Mouse (Mus musculus): ENCODE measurements around the gene Lrcol1. TPM values are rescaled to one million over a fixed set of nuclear protein-coding genes. Genes with fewer than 3 reads are reported as not detected.

The Lrcol1 gene
- total and polyA plus RNA-seq, 2 experiments from 2014 or later: not detected

- Histone ChIP-seq H3K4me3 (ENCODE audit: low read depth, low read length) (no peak overlapping the region), H3K4me2 (ENCODE audit: low read depth) (no peak overlapping the region), H3K9ac (no peak overlapping the region), H3K27ac (ENCODE audit: low read depth, low read length) (no peak overlapping the region), H3K36me3 (ENCODE audit: insufficient read depth) (0 out of 2 replicates have a peak, but pooled peaks cover 9% of the 10 kb centered on the region), H3K27me3 (ENCODE audit: insufficient read depth, low read length) (no peaks in the 10 kb centered on the region), H3K4me1 (ENCODE audit: insufficient read depth) (no peaks in the 10 kb centered on the region), H3K9me3 (ENCODE audit: low read length) (no peaks in the 10 kb centered on the region)
- no peak for TF ChIP-seq CTCF (IDR thresholded peaks at IDR 0.05; ENCODE audit: low read depth)
- 92% methylated on average over 5 of the region's 5 CpGs for WGBS
- DNase-seq (no peak), ATAC-seq (no peak)
Observed at GRCm38 (mm10) chr5:110395006-110395661, 50.6 kb downstream of the Lrcol1 start.

- Histone ChIP-seq H3K9ac (no peak overlapping the region), H3K36me3 (ENCODE audit: insufficient read depth) (no peaks in the 10 kb centered on the region), H3K27ac (ENCODE audit: low read depth, low read length) (no peak overlapping the region), H3K27me3 (ENCODE audit: insufficient read depth, low read length) (no peaks in the 10 kb centered on the region), H3K4me2 (ENCODE audit: low read depth) (no peak overlapping the region), H3K9me3 (ENCODE audit: low read length) (no peaks in the 10 kb centered on the region), H3K4me3 (ENCODE audit: low read depth, low read length) (no peak overlapping the region), H3K4me1 (ENCODE audit: insufficient read depth) (no peaks in the 10 kb centered on the region)
- DNase-seq: no peak
- TF ChIP-seq CTCF (IDR thresholded peaks at IDR 0.05; ENCODE audit: low read depth): no peak
- no peak for ATAC-seq
- WGBS: 57% methylated on average over 8 of the region's 8 CpGs
Observed at GRCm38 (mm10) chr5:110401101-110401500, 56.6 kb downstream of the Lrcol1 start.

- Histone ChIP-seq H3K27ac (ENCODE audit: low read depth, low read length) (no peak overlapping the region), H3K27me3 (ENCODE audit: insufficient read depth, low read length) (no peaks in the 10 kb centered on the region), H3K4me2 (ENCODE audit: low read depth) (no peak overlapping the region), H3K36me3 (ENCODE audit: insufficient read depth) (no peaks in the 10 kb centered on the region; the same call in 1 of the 2 replicates), H3K4me1 (ENCODE audit: insufficient read depth) (no peaks in the 10 kb centered on the region), H3K9me3 (ENCODE audit: low read length) (no peaks in the 10 kb centered on the region), H3K9ac (no peak overlapping the region), H3K4me3 (ENCODE audit: low read depth, low read length) (no peak overlapping the region)
- TF ChIP-seq CTCF (IDR thresholded peaks at IDR 0.05; ENCODE audit: low read depth): no peak
- WGBS: 95% methylated on average over 2 of the region's 2 CpGs
- ATAC-seq: no peak
- DNase-seq: no peak
Observed at GRCm38 (mm10) chr5:110402557-110402956, 58.0 kb downstream of the Lrcol1 start.

- WGBS: 39% methylated on average over 3 of the region's 3 CpGs
- Histone ChIP-seq H3K36me3 (ENCODE audit: insufficient read depth) (no peaks in the 10 kb centered on the region; the same call in 1 of the 2 replicates), H3K9ac (no peak overlapping the region), H3K4me2 (ENCODE audit: low read depth) (no peak overlapping the region), H3K4me1 (ENCODE audit: insufficient read depth) (no peaks in the 10 kb centered on the region), H3K4me3 (ENCODE audit: low read depth, low read length) (no peak overlapping the region), H3K27ac (ENCODE audit: low read depth, low read length) (no peak overlapping the region), H3K9me3 (ENCODE audit: low read length) (no peaks in the 10 kb centered on the region), H3K27me3 (ENCODE audit: insufficient read depth, low read length) (no peaks in the 10 kb centered on the region)
- ATAC-seq (no peak), DNase-seq (no peak)
- no peak for TF ChIP-seq CTCF (IDR thresholded peaks at IDR 0.05; ENCODE audit: low read depth)
Observed at GRCm38 (mm10) chr5:110403931-110404330, 59.4 kb downstream of the Lrcol1 start.

Other genes starting within 250 kb of the Lrcol1 start
- 7.9 and 8.7 TPM in 2 replicates for gene Plcxd1, start 244.8 kb upstream of the Lrcol1 start, total RNA-seq (2014; rRNA removed)
- 2.9 and 4.7 TPM in 2 replicates for gene Plcxd1, start 244.8 kb upstream of the Lrcol1 start, polyA plus RNA-seq (2015; fragmentation: Nextera tagmentation; extraction: Ambion mirVana)
- 99.2 and 103 TPM in 2 replicates for gene Gtpbp6, start 236.5 kb upstream of the Lrcol1 start, total RNA-seq (2014; rRNA removed)
- gene Gtpbp6, start 236.5 kb upstream of the Lrcol1 start, polyA plus RNA-seq (2015; fragmentation: Nextera tagmentation; extraction: Ambion mirVana): 62.6 TPM in 2 replicates
- 20.4 and 22.3 TPM in 2 replicates for gene Zfp605, start 234.6 kb upstream of the Lrcol1 start, total RNA-seq (2014; rRNA removed)
- 13.0 and 16.9 TPM in 2 replicates for gene Zfp605, start 234.6 kb upstream of the Lrcol1 start, polyA plus RNA-seq (2015; fragmentation: Nextera tagmentation; extraction: Ambion mirVana)
- gene Chfr, start 208.9 kb upstream of the Lrcol1 start, total RNA-seq (2014; rRNA removed): 60.1 and 69.1 TPM in 2 replicates
- 45.9 and 53.8 TPM in 2 replicates for gene Chfr, start 208.9 kb upstream of the Lrcol1 start, polyA plus RNA-seq (2015; fragmentation: Nextera tagmentation; extraction: Ambion mirVana)
- gene Golga3, start 168.0 kb upstream of the Lrcol1 start, total RNA-seq (2014; rRNA removed): 17.8 and 25.1 TPM in 2 replicates
- gene Golga3, start 168.0 kb upstream of the Lrcol1 start, polyA plus RNA-seq (2015; fragmentation: Nextera tagmentation; extraction: Ambion mirVana): 12.7 and 15.9 TPM in 2 replicates
- gene Ankle2, start 113.7 kb upstream of the Lrcol1 start, total RNA-seq (2014; rRNA removed): 31.0 and 40.2 TPM in 2 replicates
- gene Ankle2, start 113.7 kb upstream of the Lrcol1 start, polyA plus RNA-seq (2015; fragmentation: Nextera tagmentation; extraction: Ambion mirVana): 11.6 and 17.8 TPM in 2 replicates
- 154 and 169 TPM in 2 replicates for gene Pgam5, start 74.8 kb upstream of the Lrcol1 start, total RNA-seq (2014; rRNA removed)
- gene Pgam5, start 74.8 kb upstream of the Lrcol1 start, polyA plus RNA-seq (2015; fragmentation: Nextera tagmentation; extraction: Ambion mirVana): 117 and 120 TPM in 2 replicates
- 3.3 and 6.7 TPM in 2 replicates for gene Pxmp2, start 58.5 kb upstream of the Lrcol1 start, total RNA-seq (2014; rRNA removed)
- 9.6 and 11.3 TPM in 2 replicates for gene Pxmp2, start 58.5 kb upstream of the Lrcol1 start, polyA plus RNA-seq (2015; fragmentation: Nextera tagmentation; extraction: Ambion mirVana)
- 5.5 and 6.7 TPM in 2 replicates for gene Pole, start 58.4 kb upstream of the Lrcol1 start, total RNA-seq (2014; rRNA removed)
- gene Pole, start 58.4 kb upstream of the Lrcol1 start, polyA plus RNA-seq (2015; fragmentation: Nextera tagmentation; extraction: Ambion mirVana): 2.5 and 3.6 TPM in 2 replicates
- gene P2rx2, start 1.5 kb upstream of the Lrcol1 start, total RNA-seq (2014; rRNA removed): 7.9 and 10.3 TPM in 2 replicates
- 11.8 and 13.3 TPM in 2 replicates for gene P2rx2, start 1.5 kb upstream of the Lrcol1 start, polyA plus RNA-seq (2015; fragmentation: Nextera tagmentation; extraction: Ambion mirVana)
- gene Fbrsl1, start 103.8 kb downstream of the Lrcol1 start, total RNA-seq (2014; rRNA removed): 28.1 and 30.3 TPM in 2 replicates
- gene Fbrsl1, start 103.8 kb downstream of the Lrcol1 start, polyA plus RNA-seq (2015; fragmentation: Nextera tagmentation; extraction: Ambion mirVana): 20.2 and 21.3 TPM in 2 replicates
- gene Galnt9, start 199.6 kb downstream of the Lrcol1 start, total RNA-seq (2014; rRNA removed): 27.8 and 29.3 TPM in 2 replicates
- gene Galnt9, start 199.6 kb downstream of the Lrcol1 start, polyA plus RNA-seq (2015; fragmentation: Nextera tagmentation; extraction: Ambion mirVana): 20.0 and 21.2 TPM in 2 replicates